Mouse (Mus musculus) adrenal gland, adult 18-20 months (tissue): ENCODE data around the gene Sacs. TPM values are rescaled to one million over a fixed set of nuclear protein-coding genes. Genes with fewer than 3 reads are reported as not detected.

Experiments used
- DNase-seq, 2 experiments: peaks; one replicate each; pipeline ENCODE4 v3.0.0; 2021 to 2022; ENCODE audit warnings: low spot score in 2 of 2
- total RNA-seq, 2 experiments: library from RNA; stranded (reverse); gene quantifications; 1 replicate in 1 of 2; 2 replicates in 1 of 2; pipeline ENCODE4 v1.2.3; 2021

Sacs gene
- total RNA-seq, 2 experiments from 2014 or later: 4.9 to 6.6 TPM

DNA sequence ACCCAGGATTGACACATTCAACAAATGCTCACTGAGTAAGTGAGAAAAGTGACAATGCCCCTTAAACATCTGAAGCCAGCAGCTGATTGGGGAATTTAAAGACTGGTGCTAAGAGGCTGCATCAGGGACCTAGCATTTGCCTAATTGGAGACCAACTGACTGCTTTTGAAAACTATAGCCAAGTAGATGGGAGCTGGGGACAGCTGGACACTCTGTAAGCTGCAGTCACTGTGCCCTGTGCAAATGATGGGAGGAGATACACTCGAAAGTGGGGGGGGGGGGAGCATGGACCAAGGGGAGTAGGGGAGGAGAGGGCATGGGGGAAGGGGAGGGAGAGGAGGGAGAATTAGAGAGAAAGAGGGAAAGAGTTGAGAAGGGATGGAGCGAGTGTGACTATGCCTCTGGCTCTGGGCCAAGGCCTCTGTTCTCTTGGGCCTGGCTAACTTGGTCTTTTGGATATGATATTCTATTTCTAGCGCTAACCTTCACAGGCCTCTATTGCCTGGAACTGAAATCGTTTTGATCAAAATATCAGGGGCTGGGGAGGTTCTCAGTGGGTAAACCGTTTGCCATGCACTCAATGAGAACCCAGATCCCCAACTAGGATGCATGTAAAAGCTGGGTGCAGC, 97.7 kb downstream of the Sacs start:
- peak; percentile 18 to 22 for DNase-seq

DNA sequence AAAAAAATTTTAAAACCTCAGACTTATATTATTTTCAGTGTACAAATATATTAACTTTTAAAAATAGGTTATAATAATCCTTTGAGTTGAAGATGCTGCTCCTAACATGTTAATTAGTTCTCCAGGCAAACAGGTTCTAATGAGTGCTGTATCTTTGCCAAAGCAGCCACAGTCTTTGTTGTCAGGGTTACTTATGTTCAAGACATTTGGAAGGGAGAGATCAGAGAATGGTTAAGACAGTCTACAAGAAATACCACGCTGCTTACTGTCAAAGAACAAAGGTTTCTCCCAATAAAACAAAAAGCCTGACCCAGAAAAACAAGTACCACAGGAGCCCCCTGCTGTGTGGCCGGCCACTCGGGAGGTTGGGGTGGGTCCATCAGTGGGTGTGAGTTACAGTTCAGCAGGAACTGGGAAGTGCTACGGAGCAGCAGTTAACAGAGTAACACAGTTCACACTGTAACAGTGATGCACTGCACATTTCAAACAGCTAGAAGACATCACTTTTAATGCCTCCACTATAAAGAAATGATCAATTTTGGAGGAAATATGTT, 98.9 kb downstream of the Sacs start:
- DNase-seq: no peak

DNA sequence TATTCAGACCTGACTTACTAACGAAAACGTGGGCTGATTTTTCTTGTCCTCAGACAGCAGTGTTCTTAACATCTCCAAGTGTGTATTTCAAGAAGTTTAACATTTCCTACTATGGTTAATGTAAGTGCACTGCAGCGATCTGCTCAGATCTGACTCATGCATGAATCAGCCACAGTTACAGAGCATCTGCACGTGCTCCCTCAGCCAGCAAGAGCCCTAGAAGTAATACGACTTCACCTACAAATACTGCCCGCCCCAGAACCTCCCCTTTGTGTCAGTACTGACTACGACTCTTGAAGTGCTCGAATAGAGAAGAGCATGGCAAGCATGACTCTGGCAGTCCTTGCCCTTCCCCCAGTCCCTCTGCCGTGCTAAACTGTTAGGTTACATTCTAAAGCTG, 100.5 kb downstream of the Sacs start:
- peak in 1 of 2 experiments; percentile 7 for DNase-seq

DNA sequence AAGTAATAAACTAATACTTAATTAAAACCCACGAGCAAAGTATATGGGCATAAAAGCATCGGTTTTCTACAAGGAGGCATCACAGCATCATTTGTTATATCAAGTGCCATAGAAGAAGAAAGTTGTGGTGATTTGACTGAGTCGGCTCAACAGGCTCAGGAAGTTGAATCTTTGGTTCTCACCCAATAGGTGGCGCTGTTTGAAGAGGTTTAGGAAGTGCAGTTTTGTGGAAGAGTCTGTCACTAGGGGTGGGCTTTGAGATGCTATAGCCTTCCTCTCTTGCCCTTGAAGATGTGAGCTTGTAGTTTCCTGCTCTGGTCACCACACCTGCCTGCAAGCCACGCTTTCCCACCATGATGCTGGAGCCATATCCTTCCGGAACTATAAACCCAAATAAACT, 104.4 kb downstream of the Sacs start:
- DNase-seq: no peak

DNA sequence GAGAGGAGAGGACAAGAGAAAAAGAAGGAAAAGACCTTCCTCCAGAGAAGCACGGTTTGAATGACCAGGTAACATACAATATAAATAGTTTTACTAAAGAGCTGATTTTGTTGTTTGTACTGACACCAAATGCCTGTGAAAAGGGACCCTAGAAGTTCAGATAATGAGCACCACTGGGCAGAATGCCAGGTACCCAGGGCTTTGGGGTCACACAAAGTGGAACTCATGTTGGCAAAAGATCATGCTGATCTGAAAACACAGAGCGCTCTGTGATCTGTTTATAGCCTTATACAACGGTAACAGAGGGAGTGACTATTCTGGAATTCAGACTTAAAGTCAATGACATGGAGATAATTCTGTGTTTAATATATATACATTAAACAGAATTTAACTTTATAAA, 108.2 kb downstream of the Sacs start:
- no peak for DNase-seq

DNA sequence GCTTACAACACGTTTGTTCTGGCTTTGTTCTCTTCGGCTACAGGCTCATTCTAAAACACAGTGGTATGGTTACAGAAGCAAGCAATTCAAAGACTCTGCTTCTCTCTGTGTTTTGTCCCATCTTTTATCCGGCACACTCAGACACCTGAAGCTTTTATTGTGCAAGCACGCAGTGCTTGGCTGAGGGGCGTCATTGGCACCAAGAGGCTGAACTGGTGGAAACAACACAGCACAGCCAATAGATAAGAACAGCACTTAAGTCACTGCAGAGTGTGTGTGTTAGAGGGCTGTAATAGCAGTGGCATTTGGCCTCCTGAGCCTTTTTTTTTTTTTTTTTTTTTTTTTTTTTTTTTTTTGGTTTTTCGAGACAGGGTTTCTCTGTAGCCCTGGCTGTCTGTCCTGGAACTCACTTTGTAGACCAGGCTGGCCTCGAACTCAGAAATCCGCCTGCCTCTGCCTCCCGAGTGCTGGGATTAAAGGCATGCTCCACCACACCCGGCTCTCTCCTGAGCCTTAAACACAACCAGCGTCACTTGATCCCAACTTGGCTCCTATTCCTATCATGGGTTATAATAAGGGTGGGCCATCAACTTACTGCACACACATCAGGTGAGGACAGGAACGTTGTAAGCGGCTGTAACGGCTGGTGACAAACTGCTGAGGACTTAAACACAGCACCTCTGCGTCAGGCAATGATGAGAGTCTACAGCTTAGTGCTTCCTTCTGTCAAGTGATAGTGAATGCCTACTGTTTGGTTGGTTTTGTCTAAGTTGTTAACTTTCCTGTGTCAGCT, 114.5 kb downstream of the Sacs start:
- DNase-seq: no peak

DNA sequence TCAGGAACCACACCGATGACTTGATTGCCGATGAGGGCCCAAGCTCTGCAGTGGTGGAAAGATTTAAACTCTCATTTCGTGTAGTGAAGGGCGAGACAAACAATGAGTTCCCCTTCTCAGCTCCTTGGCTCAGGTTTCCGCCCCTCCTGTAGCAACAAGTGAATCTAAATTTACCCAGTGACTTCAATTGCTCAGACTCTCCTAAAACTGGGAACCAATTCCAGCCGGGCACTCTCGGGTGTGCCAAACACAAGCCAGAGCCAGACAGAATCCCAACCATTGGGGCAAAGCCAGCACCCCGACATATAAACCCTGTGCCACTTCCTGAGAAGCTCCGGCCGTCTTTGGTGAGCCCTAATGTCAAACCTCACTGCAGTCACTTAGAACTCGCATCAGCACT, 120.1 kb downstream of the Sacs start, which contains the start of gene Sgcg:
TSS of gene Sgcg (minus strand) at position 139 of the 400 bp plus-strand sequence.
- no peak for DNase-seq

DNA sequence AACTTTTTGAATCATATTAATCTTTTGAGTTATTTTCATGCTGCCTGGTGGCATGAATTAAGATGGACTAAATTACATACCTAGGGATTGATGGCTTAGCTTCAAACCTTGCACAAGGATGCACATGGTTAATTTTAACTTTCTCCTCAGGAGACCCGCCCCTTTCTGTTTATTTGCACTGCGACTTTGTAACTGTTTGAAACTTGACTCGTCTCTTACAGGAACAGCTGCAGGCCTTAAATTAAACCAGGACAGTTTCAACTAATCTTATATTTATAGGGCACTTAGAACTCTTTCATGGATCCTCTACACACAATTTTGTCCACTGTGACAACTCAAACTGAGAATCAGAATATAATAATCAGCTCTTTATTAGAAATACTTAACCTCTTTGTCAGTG, 120.8 kb downstream of the Sacs start:
- no peak for DNase-seq

DNA sequence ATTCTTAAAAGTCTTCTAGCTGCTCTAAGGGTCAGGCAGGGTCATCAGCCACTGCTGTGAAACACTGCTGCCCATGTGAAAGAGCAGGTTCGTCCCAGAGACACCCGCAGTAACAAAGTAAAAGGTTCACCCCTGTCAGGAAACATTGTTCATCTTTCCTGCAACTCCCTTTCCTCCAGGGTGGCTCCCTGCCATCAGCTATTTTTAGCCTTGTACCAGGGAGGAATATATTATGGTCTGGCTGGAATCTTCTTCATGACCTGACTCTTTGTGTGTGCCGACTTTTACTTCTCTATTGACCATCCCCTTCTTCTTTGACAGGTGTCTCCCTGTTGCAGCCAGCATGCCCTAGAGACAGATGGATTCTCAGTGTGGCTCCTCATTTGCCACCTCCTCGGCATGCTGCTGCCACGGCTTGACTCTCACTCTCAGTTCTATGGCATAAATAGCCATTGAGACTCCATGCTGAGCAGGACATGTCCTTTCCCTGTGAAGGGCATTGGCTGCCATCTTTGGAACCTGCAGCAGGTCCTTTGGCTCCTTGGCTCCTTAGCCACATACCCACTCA, 129.7 kb downstream of the Sacs start:
- DNase-seq: no peak

DNA sequence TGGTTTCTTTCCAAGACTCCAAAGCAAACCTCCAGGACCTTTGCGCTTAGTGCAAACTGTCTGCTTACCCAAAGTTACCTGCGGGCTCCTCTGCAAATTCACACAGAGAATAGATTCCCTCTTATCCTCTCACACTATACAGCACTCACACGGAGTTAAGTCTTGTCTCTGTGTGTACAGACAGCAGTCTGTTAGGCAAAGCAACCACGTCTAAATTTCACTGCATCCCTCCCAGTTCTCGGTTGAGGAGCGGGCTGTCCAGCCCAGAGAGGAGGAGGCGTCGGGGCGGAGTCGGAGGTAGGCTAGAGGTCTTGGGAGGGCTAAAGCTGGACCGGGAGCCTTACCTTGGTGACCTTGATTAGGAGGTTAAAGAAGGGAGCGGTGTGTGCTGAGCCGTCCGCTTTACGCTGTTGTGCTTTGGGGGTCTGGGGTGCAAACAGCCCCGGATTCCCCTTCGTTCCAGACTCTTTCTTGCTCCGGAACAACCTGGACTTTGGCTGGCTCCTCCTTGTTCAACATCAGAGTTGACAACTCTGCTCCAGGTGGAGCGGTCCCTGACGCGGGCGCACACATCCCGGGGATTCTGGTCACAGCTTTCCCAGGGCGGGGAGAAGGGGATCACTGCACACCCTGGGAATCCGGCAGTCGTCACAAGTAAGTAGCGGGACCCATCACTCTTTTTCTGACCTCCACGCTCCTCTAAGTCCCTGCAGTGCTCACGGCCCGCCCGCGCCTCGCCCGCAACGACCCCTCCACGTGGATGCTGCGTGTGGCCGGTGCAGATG, 136.3 kb downstream of the Sacs start:
- no peak for DNase-seq

DNA sequence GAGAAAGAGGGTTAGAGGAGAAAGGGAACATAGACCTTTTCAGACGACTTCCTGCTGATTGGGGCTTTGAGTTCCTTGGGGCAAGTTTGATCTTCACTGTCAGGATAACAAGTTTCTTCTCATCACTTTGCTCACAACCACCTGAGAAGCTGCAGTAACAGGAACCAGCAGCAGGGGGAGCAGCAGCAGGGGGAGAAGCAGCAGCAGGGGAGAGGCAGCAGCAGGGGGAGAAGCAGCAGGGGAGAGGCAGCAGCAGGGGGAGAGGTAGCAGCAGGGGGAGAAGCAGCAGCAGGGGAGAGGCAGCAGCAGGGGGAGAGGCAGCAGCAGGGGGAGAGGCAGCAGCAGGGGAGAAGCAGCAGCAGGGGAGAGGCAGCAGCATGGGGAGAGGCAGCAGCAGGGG, 139.0 kb downstream of the Sacs start:
- DNase-seq: peak; percentile 54 to 59

DNA sequence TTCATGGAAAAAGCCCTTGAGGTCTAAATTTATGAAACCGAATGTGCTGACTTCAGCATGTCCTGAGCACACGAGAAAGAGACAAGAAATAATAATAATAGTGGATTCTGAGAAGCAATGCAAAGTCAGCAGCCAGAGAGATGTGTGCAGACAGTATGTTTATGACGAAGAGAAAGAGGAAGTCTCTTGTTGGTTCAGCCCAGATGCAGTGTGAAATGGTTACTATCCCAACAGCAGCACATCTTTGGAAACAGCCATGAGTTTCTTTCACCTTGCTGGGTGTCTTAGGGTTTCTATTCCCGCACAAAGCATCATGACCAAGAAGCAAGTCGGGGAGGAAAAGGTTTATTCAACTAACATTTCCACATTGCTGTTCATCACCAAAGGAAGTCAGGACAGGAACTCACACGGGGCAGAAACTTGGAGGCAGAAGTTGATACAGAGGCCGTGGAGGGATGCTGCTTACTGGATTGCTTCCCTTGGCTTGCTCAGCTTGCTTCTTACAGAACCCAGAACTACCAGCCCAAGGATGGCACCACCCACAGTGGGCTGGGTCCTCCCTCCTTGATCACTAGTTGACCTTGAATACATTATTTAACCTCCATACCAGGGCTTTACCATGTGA, 140.5 kb downstream of the Sacs start:
- no peak for DNase-seq

DNA sequence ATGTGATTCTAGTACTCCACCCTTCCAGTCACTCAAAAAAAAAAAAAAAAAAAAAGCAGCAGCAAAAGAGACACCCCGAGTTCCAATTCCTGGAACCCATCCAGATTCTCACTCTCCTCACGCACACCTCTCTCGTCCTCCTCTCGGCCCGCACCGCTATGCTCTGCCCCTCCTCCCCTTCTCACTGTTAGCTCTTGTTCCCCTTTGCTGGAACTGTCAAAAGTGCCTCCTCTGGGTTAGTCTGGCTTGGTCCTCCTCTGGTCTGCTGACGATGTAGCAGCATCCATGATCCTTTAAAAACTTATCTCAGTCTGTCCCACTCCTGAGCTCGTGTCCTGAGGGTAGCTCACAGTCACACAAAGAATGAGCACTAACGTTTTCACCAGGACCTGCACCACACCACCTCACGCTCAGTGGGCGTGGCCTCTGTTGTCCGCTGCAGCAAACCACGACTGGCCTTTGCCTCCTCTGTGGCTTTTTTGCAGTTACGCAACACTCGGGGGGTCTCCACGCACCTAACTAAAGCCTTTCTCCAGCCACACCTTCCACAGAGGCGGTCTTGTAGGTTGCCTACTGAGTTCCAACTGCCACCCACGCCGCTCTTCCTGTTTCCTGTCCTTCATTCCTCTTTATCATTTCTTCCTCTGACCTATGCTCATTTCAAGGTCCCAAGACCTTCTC, 150.5 kb downstream of the Sacs start:
- DNase-seq: no peak

Other genes with a start within 250 kb of the Sacs start
- 10 to 100 TPM; 13.1 to 49.8 TPM for gene Tnfrsf19, start 92.0 kb upstream of the Sacs start, total RNA-seq
- 1 to 10 TPM in 1 of 2 experiments, under 1 TPM in 1; 0.86 to 1.3 TPM for gene Sgcg, start 120.0 kb downstream of the Sacs start, total RNA-seq
- gene Arl11, start 171.3 kb downstream of the Sacs start, total RNA-seq: 1 to 10 TPM; 1.8 to 3.3 TPM
- 1 to 10 TPM; 3.5 to 3.8 TPM for gene Ebpl, start 222.0 kb downstream of the Sacs start, total RNA-seq